Mouse (Mus musculus): ENCODE measurements around the gene Styk1.

- TF ChIP-seq CTCF (conservative IDR thresholded peaks at IDR 0.05; ENCODE audit: low read length) (0 out of 2 replicates have a peak, but pooled peaks have one; percentile 29), NANOG (IDR thresholded peaks at IDR 0.05; ENCODE audit: borderline replicate concordance, low read length) (no peak), POU5F1 (IDR thresholded peaks at IDR 0.05; ENCODE audit: borderline replicate concordance, low read length) (no peak)
Observed at GRCm38 (mm10) chr6:131290430-131290829, 63.0 kb downstream of the Styk1 start.
